8 mouse cellular contexts compared by ENCODE assay signal in the genomic region with DNA sequence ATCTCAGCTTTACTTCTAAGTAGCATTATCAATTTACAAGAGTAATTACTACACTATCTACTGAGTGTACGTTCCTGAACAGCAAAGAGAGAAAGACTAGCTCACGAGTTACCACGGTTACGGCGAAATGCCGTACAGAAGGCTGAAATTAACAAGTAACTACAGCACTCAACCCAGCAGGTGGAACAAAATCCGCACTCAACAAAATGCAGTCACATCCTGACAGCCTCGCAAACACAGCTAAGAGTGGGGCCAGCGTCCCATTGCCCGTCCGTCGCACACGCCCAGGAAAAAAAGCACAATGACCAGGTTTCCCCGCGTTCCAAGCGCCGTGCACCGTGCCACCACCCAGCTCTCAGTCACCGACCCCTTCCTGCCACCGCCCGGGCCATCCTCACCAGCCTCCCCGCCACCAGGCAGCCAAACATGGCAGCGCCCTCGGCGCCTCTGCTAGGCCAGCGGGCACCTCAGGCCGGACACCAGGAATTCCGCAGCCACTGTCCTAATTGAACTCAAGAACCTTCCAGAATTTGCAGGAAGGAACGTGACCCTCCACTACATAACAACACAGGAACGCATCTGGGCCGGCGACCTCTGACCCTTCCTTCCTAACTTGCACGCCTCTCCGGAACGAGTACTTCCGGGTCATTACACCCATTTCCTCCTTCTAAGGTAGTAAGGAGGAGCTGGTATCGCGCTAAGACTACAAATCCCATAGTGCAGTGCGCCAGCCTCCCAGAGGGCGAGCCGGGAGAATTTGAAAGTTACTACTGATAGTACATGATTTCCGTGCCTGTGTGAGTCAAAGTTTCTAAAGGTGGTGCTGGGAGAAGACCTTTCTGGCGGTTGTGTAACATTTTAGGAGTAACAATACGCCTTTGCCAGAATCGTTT. TPM values are rescaled to one million over a fixed set of nuclear protein-coding genes. Genes with fewer than 3 reads are reported as not detected.
DNase-seq lines count a peak whose midpoint lies in the region; ATAC-seq and TF ChIP-seq lines count a peak whose summit lies in the region.

Gene Hikeshi (minus strand): TSS at position 634 of the 893 bp plus-strand sequence.

- TF ChIP-seq CTCF in cortical plate, adult 2 months (IDR thresholded peaks at IDR 0.05; ENCODE audit: extremely low read depth, insufficient read depth, low read length), result no peak

- H3K27ac ChIP-seq in cortical plate, adult 2 months (ENCODE audit: insufficient read depth, low read length), result no peak within 1 kb of the TSS

- H3K36me3 ChIP-seq in megakaryocyte, embryonic 14.5 days (replicated peaks; ENCODE audit: low read length), result no peaks in the 10 kb centered on the region

- no peaks in the 10 kb centered on the region for H3K27me3 ChIP-seq in megakaryocyte, embryonic 14.5 days (replicated peaks)

- TF ChIP-seq POLR2A in cortical plate, adult 2 months (IDR thresholded peaks at IDR 0.05; ENCODE audit: extremely low read depth, insufficient read depth, low read length), result no peak

- H3K4me3 ChIP-seq in cortical plate, adult 2 months (ENCODE audit: insufficient read depth, low read length), result peak within 1 kb of the TSS; percentile 85
- peak within 1 kb of the TSS; percentile 98 for H3K4me3 ChIP-seq in megakaryocyte, embryonic 14.5 days (replicated peaks)

- peak; percentile 99 for ATAC-seq in activated CD4-positive, CD25-positive, alpha-beta regulatory T cell, adult 4 months

- DNase-seq in gastrocnemius, adult 8-10 months (ENCODE audit: low spot score in 2 of 2), result peak; percentile 86 to 90
- DNase-seq in hindlimb bud, embryonic 11.5 days (ENCODE audit: extremely low spot score, low read depth, low spot score), result peak; percentile 97
- DNase-seq in left cerebral cortex, adult 8-10 months (ENCODE audit: low spot score in 2 of 2), result peak; percentile 81 to 96
- DNase-seq in right cerebral cortex, postnatal 10 days (ENCODE audit: low spot score in 2 of 2), result peak; percentile 96 to 98
- DNase-seq in urinary bladder, postnatal 25 days (ENCODE audit: low spot score), result peak; percentile 84

- no peaks in the 10 kb centered on the region for H3K9me3 ChIP-seq in megakaryocyte, embryonic 14.5 days

- H3K4me1 ChIP-seq in cortical plate, adult 2 months (ENCODE audit: control insufficient read depth, insufficient read depth, low read length), result peaks cover 4% of the 10 kb centered on the region; the same call in 1 of the 2 replicates
- peaks cover 18% of the 10 kb centered on the region for H3K4me1 ChIP-seq in megakaryocyte, embryonic 14.5 days

RNA-seq across cellular contexts. Expression of gene Hikeshi, which starts in this region (rescaled TPM):
- polyA plus RNA-seq in activated CD4-positive, CD25-positive, alpha-beta regulatory T cell, adult 4 months (2017; shearing (Covaris generic)), result 100 to 1,000 TPM in 1 of 2 experiments, 10 to 100 TPM in 1; 89.3 to 115 TPM
- polyA plus RNA-seq in cortical plate, adult 2 months (2012; rRNA removed), result 71.8 and 72.9 TPM in 2 replicates
- 100 to 1,000 TPM; 127 to 172 (median 151) TPM for total RNA-seq in gastrocnemius, adult 8-10 months (2022)
- total RNA-seq in left cerebral cortex, adult 8-10 months (2022), result 100 to 1,000 TPM in 2 of 4 experiments, 10 to 100 TPM in 2; 77.0 to 100 (median 90.0) TPM
- 13.0 and 27.7 TPM in 2 replicates for polyA plus RNA-seq in megakaryocyte, embryonic 14.5 days (2012; ENCODE audit: insufficient read depth, low replicate concordance)
